31 mouse cellular contexts compared by ENCODE assay signal in the genomic region with DNA sequence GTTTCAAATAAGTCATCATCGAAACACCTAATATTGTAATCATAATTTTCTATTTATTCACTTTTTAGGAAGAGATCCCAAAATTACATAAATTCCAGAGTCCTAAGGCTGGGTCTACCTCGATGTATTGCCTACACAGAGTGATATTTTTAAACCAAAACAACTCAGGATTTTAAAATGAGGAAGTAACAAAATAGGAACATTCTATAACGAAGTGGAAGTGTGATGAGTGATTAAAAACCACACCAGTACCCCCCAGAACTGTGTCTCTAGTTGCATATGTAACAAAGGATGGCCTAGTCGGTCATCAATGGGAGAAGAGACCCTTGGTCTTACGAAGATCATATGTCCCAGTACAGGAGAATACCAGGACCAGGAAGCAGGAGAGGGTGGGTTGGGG. TPM values are rescaled to one million over a fixed set of nuclear protein-coding genes. Genes with fewer than 3 reads are reported as not detected.
"Had no signal": no experiment of that assay in that cellular context is flagged by ENCODE, and none has a peak within 500 bp of the region (broad histone marks: within the 10 kb centered on the region; RNA-seq: fewer than 3 reads in every experiment).

No protein-coding gene starts in this region.

- H3K27me3 ChIP-seq: limb, embryonic 13.5 days; liver, embryonic 12.5 days; liver, embryonic 15.5 days; lung, embryonic 15.5 days had no signal

- H3K4me1 ChIP-seq: limb, embryonic 10.5 days; limb, embryonic 13.5 days; liver, embryonic 12.5 days; liver, embryonic 15.5 days; lung, embryonic 15.5 days had no signal

- H3K36me3 ChIP-seq: limb, embryonic 10.5 days; limb, embryonic 13.5 days; liver, embryonic 12.5 days; liver, embryonic 15.5 days; lung, embryonic 15.5 days had no signal

- ATAC-seq: liver, embryonic 12.5 days had no signal

- H3K9ac ChIP-seq: limb, embryonic 13.5 days; liver, embryonic 12.5 days; liver, embryonic 15.5 days; lung, embryonic 15.5 days had no signal

- H3K9me3 ChIP-seq: limb, embryonic 10.5 days; limb, embryonic 13.5 days; liver, embryonic 12.5 days; liver, embryonic 15.5 days; lung, embryonic 15.5 days had no signal

- DNase-seq: kidney, adult 18-20 months; kidney, postnatal 25 days; liver; lung, adult 18-20 months; lung, postnatal 14 days; lung, postnatal 4 days; midbrain, embryonic 14.5 days; thymus, adult 18-20 months; thymus, postnatal 36 days had no signal

- H3K27ac ChIP-seq: kidney, postnatal 0 days; layer of hippocampus, adult 2 months; limb, embryonic 10.5 days; limb, embryonic 13.5 days; liver, embryonic 12.5 days; liver, embryonic 15.5 days; lung, embryonic 15.5 days had no signal

- H3K4me3 ChIP-seq: layer of hippocampus, adult 2 months; limb, embryonic 10.5 days; limb, embryonic 13.5 days; liver, embryonic 12.5 days; liver, embryonic 15.5 days; lung, embryonic 15.5 days had no signal

RNA-seq across cellular contexts. Expression of a gene that starts 10.3 kb away (rescaled TPM):
- total RNA-seq: layer of hippocampus, adult 2 months; layer of hippocampus, postnatal 10 days; left cerebral cortex, adult 18-20 months; left cerebral cortex, postnatal 25 days; midbrain, postnatal 0 days had no signal
- polyA plus RNA-seq: kidney, embryonic 14.5 days; kidney, postnatal 0 days; large intestine, adult 2 months; limb, embryonic 10.5 days; limb, embryonic 13.5 days; liver, embryonic 12.5 days; liver, embryonic 15.5 days; lung, embryonic 15.5 days; midbrain, embryonic 11.5 days; midbrain, embryonic 14.5 days; midbrain, postnatal 0 days; neural tube, embryonic 11.5 days; neural tube, embryonic 14.5 days; small intestine, adult 2 months; spleen, adult 2 months; stomach, embryonic 16.5 days; testis, adult 2 months; urinary bladder, adult 2 months had no signal

RNA-seq across cellular contexts. Expression of a gene that starts 24.3 kb away (rescaled TPM):
- total RNA-seq: layer of hippocampus, adult 2 months; layer of hippocampus, postnatal 10 days; left cerebral cortex, adult 18-20 months; left cerebral cortex, postnatal 25 days; megakaryocyte-erythroid progenitor cell, adult 5-6 weeks; midbrain, postnatal 0 days had no signal
- polyA plus RNA-seq: kidney, embryonic 14.5 days; kidney, postnatal 0 days; limb, embryonic 10.5 days; limb, embryonic 13.5 days; liver, embryonic 12.5 days; liver, embryonic 15.5 days; lung, embryonic 15.5 days; midbrain, embryonic 11.5 days; midbrain, embryonic 14.5 days; midbrain, postnatal 0 days; neural tube, embryonic 11.5 days; neural tube, embryonic 14.5 days; spleen, adult 2 months; testis, adult 2 months; urinary bladder, adult 2 months had no signal

RNA-seq across cellular contexts. Expression of a gene that starts 36.2 kb away (rescaled TPM):
- total RNA-seq: layer of hippocampus, adult 2 months; layer of hippocampus, postnatal 10 days; left cerebral cortex, adult 18-20 months; left cerebral cortex, postnatal 25 days; midbrain, postnatal 0 days had no signal
- polyA plus RNA-seq: kidney, embryonic 14.5 days; kidney, postnatal 0 days; large intestine, adult 2 months; limb, embryonic 10.5 days; limb, embryonic 13.5 days; liver, embryonic 12.5 days; liver, embryonic 15.5 days; lung, embryonic 15.5 days; midbrain, embryonic 11.5 days; midbrain, embryonic 14.5 days; midbrain, postnatal 0 days; neural tube, embryonic 11.5 days; neural tube, embryonic 14.5 days; small intestine, adult 2 months; spleen, adult 2 months; stomach, embryonic 16.5 days; testis, adult 2 months; urinary bladder, adult 2 months had no signal
